Mouse (Mus musculus): Measurements from ENCODE around the gene Ube4b.

DNA sequence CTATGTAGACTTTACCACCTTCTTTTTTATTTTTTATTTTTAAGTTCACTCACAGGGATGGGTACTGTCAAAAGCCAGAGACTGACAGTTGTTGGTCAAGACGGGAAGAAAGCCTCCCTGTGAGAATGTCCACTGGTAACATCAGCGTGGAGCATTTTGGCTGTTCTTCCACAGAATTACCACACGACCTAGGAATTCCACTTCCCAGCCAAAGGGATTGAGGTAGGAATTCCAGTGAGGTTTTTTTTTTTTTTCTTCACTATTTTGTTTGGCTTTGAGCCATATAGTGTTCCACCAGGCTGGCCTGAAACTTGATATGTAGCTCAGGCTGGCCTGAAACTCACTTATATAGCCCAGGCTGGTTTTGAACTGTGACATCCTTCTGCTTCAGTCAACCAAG lies 15.9 kb upstream of the Ube4b start:
- TF ChIP-seq CTCF (IDR thresholded peaks at IDR 0.05; ENCODE audit: borderline replicate concordance, control insufficient read depth, extremely low read depth, insufficient read depth, low read length, poor library complexity) (no peak), POLR2A (IDR thresholded peaks at IDR 0.05; ENCODE audit: control insufficient read depth, extremely low read depth, insufficient read depth, low read length, poor library complexity) (no peak)

Data from thymus, adult 2 months (tissue).